Mouse (Mus musculus) granulocyte monocyte progenitor cell, adult 5-6 weeks (primary cell): Measurements from ENCODE around the gene Ifitm3. TPM values are rescaled to one million over a fixed set of nuclear protein-coding genes. Genes with fewer than 3 reads are reported as not detected.
"Not testable (repeated sequence)": the region's sequence is repeated elsewhere in the genome, so short reads cannot be mapped to it uniquely, and the experiment has no call there.

Source experiments
- ATAC-seq: replicated peaks from 2 replicates; pipeline ENCODE4 v1.8.0; 2016; ENCODE audit warnings: mild to moderate bottlenecking, moderate TSS enrichment, inconsistent platforms; ENCODE audit not compliant: poor library complexity, severe bottlenecking
- total RNA-seq, 2 experiments: library from RNA; stranded (forward) in 1 of 2; stranded (reverse) in 1 of 2; fragments of 200-712, 200-1000 nt in 1 of 2; fragments of >200 nt in 1 of 2; fragmentation: Nextera tagmentation in 1 of 2; gene quantifications; 2 replicates each; pipeline ENCODE4 v1.2.3; 2014 to 2017

The Ifitm3 gene
- total RNA-seq, 2 experiments from 2014 or later = 69.2 to 224 TPM

DNA sequence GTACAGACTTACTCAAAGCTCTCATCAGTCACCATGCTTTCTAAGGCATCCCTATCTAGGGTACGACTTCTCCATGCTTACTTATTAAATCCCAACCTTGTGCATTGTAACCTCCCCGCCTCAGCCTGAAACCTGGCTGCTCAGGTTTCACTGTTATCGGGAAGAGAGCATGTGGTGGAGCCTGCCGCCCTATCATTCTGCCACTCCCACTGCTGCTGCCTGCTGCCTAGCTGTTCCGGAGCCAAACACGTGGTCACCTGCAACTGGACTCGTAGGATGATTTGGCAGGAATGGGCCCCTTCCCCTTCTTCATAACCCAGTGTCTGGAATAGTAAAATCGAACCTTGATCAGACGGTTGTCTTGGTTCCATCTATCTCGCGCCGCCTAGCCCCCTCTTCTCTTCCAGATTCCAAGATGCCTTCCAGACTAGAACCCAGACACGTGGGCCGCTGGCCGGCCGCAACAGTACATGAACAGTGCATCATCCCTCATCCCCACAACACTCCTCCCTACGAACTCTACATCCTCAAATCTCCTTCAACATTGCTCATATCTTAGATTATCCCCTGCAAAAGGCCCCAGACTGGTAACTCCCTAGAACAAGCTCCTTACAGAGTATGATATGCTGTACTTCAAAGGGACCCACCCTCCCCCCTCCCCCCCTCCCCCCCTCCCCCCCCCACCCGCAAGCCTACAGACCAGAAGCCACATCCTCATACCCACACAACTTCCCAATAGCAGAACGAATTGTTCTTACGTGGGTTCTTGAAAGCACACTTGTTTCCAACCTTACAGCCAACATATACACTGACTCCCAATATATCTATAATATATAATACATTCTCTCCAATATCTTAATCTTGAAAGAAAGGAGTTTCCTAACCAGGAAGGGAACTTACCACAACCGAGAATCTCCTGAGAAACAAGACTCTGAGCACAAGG lies 27.8 kb upstream of the Ifitm3 start:
- ATAC-seq = peak; percentile 31

DNA sequence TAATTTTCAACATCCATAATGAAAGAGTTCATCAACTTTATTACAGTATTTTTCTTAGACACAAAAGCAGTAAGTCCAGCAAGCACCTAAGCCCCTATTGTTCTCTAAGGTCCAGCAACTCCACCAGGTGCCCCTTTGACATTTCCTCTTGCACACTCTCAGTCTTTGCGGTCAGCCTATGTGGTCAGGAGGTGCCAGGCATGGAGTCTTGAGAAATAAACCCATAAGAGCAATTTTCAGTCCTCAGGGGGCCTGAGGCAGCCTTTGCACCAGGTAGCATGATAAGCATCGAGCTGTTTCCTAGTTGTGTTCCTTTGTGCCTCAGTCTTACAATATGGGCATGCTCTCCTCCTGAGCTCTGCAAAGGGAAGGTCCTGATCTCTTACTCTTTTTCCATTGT lies 26.1 kb upstream of the Ifitm3 start:
- ATAC-seq = peak; percentile 89

DNA sequence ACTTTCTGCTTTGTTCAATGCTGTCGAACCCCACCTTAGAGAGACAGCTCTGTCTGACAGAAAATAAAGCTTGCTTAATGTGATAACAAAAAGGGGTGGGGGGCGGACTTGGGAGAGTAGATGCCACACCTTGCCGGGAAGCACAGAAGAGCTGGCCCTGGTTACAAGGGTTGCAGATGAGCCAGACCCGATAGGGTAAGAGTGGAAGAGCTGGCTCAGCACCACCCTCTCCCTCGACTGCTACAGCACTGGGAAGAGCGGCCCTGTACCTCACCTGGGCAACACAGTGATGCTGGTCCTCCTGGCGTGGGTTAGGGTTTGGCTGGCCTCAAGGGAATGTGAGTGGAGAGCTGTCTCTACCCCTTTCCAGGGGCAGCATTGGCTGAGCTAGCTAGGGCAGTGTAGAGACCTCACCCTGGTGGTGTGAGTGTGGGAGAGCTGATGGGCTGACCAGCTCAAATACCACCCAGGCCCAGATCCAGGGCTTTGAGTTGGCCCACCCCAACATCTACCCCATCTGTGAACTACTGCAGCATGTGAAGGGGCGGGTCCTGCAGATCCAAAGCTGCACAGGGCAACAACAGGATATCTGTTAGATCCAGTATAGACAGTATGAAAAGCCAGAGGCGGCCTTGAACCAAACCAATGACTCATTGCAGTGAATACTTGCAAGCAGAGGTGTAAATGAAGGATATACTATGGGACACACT lies 22.0 kb upstream of the Ifitm3 start:
- ATAC-seq = no peak

DNA sequence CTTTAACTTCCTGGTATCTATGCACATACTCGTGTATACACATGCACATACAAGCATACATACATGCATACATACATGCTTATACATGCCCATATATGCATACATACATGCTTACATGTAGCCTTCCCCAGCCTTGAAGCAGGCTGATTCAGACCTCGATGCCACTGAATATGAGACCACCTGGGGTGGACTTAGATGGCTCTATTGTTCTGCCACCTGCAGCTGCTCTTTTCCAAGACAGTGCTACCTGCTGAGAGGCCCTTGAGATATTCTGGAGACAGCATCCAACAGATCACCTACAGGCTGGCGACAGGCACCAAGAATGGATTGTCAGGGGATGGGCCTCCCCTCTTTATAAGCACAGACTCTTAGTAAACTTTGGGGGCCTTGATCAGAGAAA lies 19.8 kb upstream of the Ifitm3 start:
- no peak for ATAC-seq

DNA sequence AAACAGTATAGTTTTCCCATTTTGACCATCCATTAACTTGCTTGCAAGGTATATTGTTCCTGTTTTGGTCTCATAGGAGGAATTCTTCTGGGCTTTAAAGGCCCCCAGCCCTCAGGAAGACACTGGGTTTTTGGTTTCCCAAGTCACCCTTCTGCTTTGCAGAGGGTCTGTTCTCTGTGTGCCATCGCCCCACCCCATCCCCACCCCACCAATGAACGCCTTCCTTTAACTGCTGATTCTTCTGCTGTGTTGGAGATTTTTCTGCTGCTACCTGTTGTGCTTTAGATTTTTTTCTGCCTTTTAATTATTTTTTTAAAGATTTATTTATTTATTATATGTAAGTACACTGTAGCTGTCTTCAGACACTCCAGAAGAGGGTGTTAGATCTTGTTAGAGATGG lies 18.3 kb upstream of the Ifitm3 start, which contains the start of gene Gm17387:
Gene Gm17387 (plus strand): TSS at position 301 of the 400 bp plus-strand sequence.
- no peak for ATAC-seq

- no peak for ATAC-seq
Observed at GRCm38 (mm10) chr7:141026740-141027098, 16.1 kb upstream of the Ifitm3 start.

- no peak for ATAC-seq
Observed at GRCm38 (mm10) chr7:141026097-141026739, 15.6 kb upstream of the Ifitm3 start.

GRCm38 (mm10) chr7:141024865-141025838 lies 14.6 kb upstream of the Ifitm3 start:
- peak; percentile 66 for ATAC-seq

GRCm38 (mm10) chr7:141021489-141022449 lies 11.2 kb upstream of the Ifitm3 start:
- ATAC-seq = peak; percentile 79

- no peak for ATAC-seq
Observed at GRCm38 (mm10) chr7:141019028-141019427, 8.5 kb upstream of the Ifitm3 start.

- not testable (repeated sequence) for ATAC-seq
Observed at GRCm38 (mm10) chr7:141017824-141018223, 7.3 kb upstream of the Ifitm3 start, which contains the start of gene Ifitm6. Ifitm6 (minus strand) TSS chr7:141017924.

- ATAC-seq = peak; percentile 95
Observed at GRCm38 (mm10) chr7:141016707-141017697, 6.4 kb upstream of the Ifitm3 start.

- ATAC-seq = no peak
Observed at GRCm38 (mm10) chr7:141011238-141011770, 734 bp upstream of the Ifitm3 start.

DNA sequence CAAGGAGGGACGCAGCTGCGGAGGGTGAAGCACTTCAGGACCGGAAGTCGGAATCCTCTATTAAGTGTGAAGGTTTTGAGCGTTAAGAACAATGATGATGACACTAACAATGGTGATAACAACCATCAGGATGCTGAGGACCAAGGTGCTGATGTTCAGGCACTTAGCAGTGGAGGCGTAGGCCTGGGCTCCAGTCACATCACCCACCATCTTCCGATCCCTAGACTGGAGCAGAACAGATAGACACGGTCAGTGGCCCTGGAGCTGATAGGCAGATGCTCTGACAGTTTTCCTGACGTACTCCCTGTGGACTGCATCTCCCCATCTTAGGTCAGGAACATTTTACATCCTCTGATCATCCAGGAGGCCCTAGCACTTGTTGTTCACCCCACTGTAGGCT lies 905 bp downstream of the Ifitm3 start:
- ATAC-seq = no peak

GRCm38 (mm10) chr7:141008938-141009660 lies 1.5 kb downstream of the Ifitm3 start:
- ATAC-seq = peak; percentile 62

DNA sequence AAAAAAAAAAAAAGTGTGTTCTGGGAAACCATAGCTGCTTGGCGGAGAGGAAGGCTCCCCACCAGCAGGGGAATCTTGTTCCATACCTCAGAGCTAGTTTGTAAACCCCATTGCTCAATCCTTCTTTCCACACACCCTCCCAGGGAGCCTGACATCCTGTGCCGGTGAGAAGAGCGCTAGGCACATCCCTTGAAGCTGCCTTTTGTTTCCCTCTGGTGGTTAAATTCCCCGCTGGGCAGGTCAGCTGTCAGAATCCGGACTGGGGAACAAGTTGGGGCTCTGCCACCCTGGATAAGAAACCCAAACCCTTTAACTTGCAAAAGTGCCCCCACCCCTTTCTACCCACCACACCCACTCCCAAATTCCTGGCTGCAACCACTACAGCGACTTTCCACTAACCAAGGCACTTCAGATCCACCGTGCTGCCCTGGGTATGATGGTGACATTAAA lies 2.2 kb downstream of the Ifitm3 start:
- ATAC-seq = peak; percentile 84
